Comparison of ENCODE assay signal across 8 mouse cellular contexts in genomic region chr2:60879141-60879818, GRCm38 (mm10).
DNase-seq lines count a peak whose midpoint lies in the region; ATAC-seq and TF ChIP-seq lines count a peak whose summit lies in the region.

No protein-coding gene starts in this region.

- no peaks in the 10 kb centered on the region for H3K27me3 ChIP-seq in intestine, embryonic 14.5 days (replicated peaks; ENCODE audit: control insufficient read depth, insufficient read depth, low read length)
- H3K27me3 ChIP-seq in intestine, embryonic 16.5 days (replicated peaks; ENCODE audit: control insufficient read depth, insufficient read depth, low read length): no peaks in the 10 kb centered on the region
- no peaks in the 10 kb centered on the region for H3K27me3 ChIP-seq in hindbrain, postnatal 0 days (ENCODE audit: insufficient read depth, low read length)
- peaks cover 12% of the 10 kb centered on the region for H3K27me3 ChIP-seq in midbrain, embryonic 16.5 days (ENCODE audit: control insufficient read depth, insufficient read depth, low read depth, low read length)

- no peak overlapping the region for H3K27ac ChIP-seq in intestine, embryonic 14.5 days (ENCODE audit: low read depth)
- H3K27ac ChIP-seq in intestine, embryonic 16.5 days (ENCODE audit: low read length): no peak overlapping the region
- H3K27ac ChIP-seq in hindbrain, postnatal 0 days: 0 out of 2 replicates have a peak overlapping the region, but pooled peaks have one; percentile 11
- no peak overlapping the region for H3K27ac ChIP-seq in midbrain, embryonic 16.5 days (ENCODE audit: low read length)

- H3K4me1 ChIP-seq in intestine, embryonic 14.5 days (replicated peaks; ENCODE audit: control insufficient read depth, insufficient read depth, low read length): peaks cover 47% of the 10 kb centered on the region
- H3K4me1 ChIP-seq in intestine, embryonic 16.5 days (ENCODE audit: control insufficient read depth, insufficient read depth, low read length): peaks cover 26% of the 10 kb centered on the region
- no peaks in the 10 kb centered on the region for H3K4me1 ChIP-seq in hindbrain, postnatal 0 days (ENCODE audit: insufficient read depth, low read length)
- peaks cover 11% of the 10 kb centered on the region for H3K4me1 ChIP-seq in midbrain, embryonic 16.5 days (ENCODE audit: control insufficient read depth, insufficient read depth, low read length)

- intact Hi-C loops in left cerebral cortex, postnatal 10 days (cut with DNase I): no loop called here

- no peaks in the 10 kb centered on the region for H3K9me3 ChIP-seq in intestine, embryonic 14.5 days (ENCODE audit: control insufficient read depth, low read length)
- no peaks in the 10 kb centered on the region for H3K9me3 ChIP-seq in intestine, embryonic 16.5 days (ENCODE audit: control insufficient read depth, low read length)
- no peaks in the 10 kb centered on the region for H3K9me3 ChIP-seq in hindbrain, postnatal 0 days (ENCODE audit: low read length)
- no peaks in the 10 kb centered on the region for H3K9me3 ChIP-seq in midbrain, embryonic 16.5 days (replicated peaks; ENCODE audit: control insufficient read depth, low read length, poor library complexity, severe bottlenecking)

- no peaks in the 10 kb centered on the region for H3K36me3 ChIP-seq in intestine, embryonic 14.5 days (ENCODE audit: control insufficient read depth, insufficient read depth, low read length)
- H3K36me3 ChIP-seq in intestine, embryonic 16.5 days (ENCODE audit: control insufficient read depth, insufficient read depth, low read length): no peaks in the 10 kb centered on the region
- no peaks in the 10 kb centered on the region for H3K36me3 ChIP-seq in hindbrain, postnatal 0 days (ENCODE audit: insufficient read depth, low read length)
- H3K36me3 ChIP-seq in midbrain, embryonic 16.5 days (ENCODE audit: control insufficient read depth, insufficient read depth, low read length): no peaks in the 10 kb centered on the region

- no peak for ATAC-seq in intestine, embryonic 14.5 days (replicated peaks; ENCODE audit: low FRiP score, low TSS enrichment, low read depth)
- no peak for ATAC-seq in intestine, embryonic 16.5 days
- ATAC-seq in hindbrain, postnatal 0 days: no peak
- no peak for ATAC-seq in midbrain, embryonic 16.5 days
- ATAC-seq in monocyte, adult 5-6 weeks (replicated peaks; ENCODE audit: insufficient number of reproducible peaks, low FRiP score, low TSS enrichment, poor library complexity, severe bottlenecking): no peak

- peak overlapping the region; percentile 74 for H3K4me2 ChIP-seq in intestine, embryonic 14.5 days (ENCODE audit: low read length)
- no peak overlapping the region for H3K4me2 ChIP-seq in intestine, embryonic 16.5 days (ENCODE audit: low read depth, low read length)
- peak overlapping the region; percentile 93 for H3K4me2 ChIP-seq in hindbrain, postnatal 0 days (ENCODE audit: low read depth, low read length)
- peak overlapping the region; percentile 86 for H3K4me2 ChIP-seq in midbrain, embryonic 16.5 days (ENCODE audit: low read length)

- no peak for DNase-seq in intestine, embryonic 14.5 days (ENCODE audit: low spot score)
- DNase-seq in embryo, embryonic 10 days (ENCODE audit: low spot score): peak; percentile 43
- no peak for DNase-seq in hindbrain, postnatal 0 days (ENCODE audit: low spot score)
- no peak for DNase-seq in left cerebral cortex, postnatal 10 days (ENCODE audit: extremely low spot score in 1 of 2, low spot score in 2 of 2)
- DNase-seq in kidney, postnatal 14 days: no peak

- H3K4me3 ChIP-seq in intestine, embryonic 14.5 days (ENCODE audit: low read depth, low read length): peak overlapping the region; percentile 94; the same call in 1 of the 2 replicates
- H3K4me3 ChIP-seq in intestine, embryonic 16.5 days (ENCODE audit: low read length): no peak overlapping the region
- H3K4me3 ChIP-seq in hindbrain, postnatal 0 days (ENCODE audit: low read length): peak overlapping the region; percentile 75
- peak overlapping the region; percentile 60; the same call in 1 of the 2 replicates for H3K4me3 ChIP-seq in midbrain, embryonic 16.5 days (ENCODE audit: low read depth, low read length)

- WGBS in intestine, embryonic 14.5 days: 68% methylated on average over 5 of the region's 5 CpGs
- WGBS in intestine, embryonic 16.5 days: 78% methylated on average over 5 of the region's 5 CpGs
- 29% methylated on average over 5 of the region's 5 CpGs for WGBS in hindbrain, postnatal 0 days
- WGBS in midbrain, embryonic 16.5 days: 23% methylated on average over 5 of the region's 5 CpGs

- no peak for TF ChIP-seq CTCF in hindbrain, postnatal 0 days (IDR thresholded peaks at IDR 0.05; ENCODE audit: low read depth)

- no peak overlapping the region for H3K9ac ChIP-seq in intestine, embryonic 14.5 days (ENCODE audit: low read length)
- H3K9ac ChIP-seq in intestine, embryonic 16.5 days (ENCODE audit: low read depth, low read length): no peak overlapping the region
- H3K9ac ChIP-seq in hindbrain, postnatal 0 days (replicated peaks; ENCODE audit: low read length): no peak overlapping the region
- H3K9ac ChIP-seq in midbrain, embryonic 16.5 days (ENCODE audit: low read depth, low read length): peak overlapping the region; percentile 1; the same call in 1 of the 2 replicates
